Comparison of ENCODE assay signal across 10 mouse cellular contexts in genomic region chr1:194622174-194622573, GRCm38 (mm10). TPM values are rescaled to one million over a fixed set of nuclear protein-coding genes. Genes with fewer than 3 reads are reported as not detected.
DNase-seq lines count a peak whose midpoint lies in the region; ATAC-seq lines count a peak whose summit lies in the region.
"Had no signal": no experiment of that assay in that cellular context is flagged by ENCODE, and none has a peak within 500 bp of the region (broad histone marks: within the 10 kb centered on the region; RNA-seq: fewer than 3 reads in every experiment).

No protein-coding gene starts in this region.

- H3K36me3 ChIP-seq in heart, embryonic 15.5 days = no peaks in the 10 kb centered on the region
- no peaks in the 10 kb centered on the region for H3K36me3 ChIP-seq in embryonic facial prominence, embryonic 13.5 days
- H3K36me3 ChIP-seq in hindbrain, embryonic 12.5 days = no peaks in the 10 kb centered on the region
- no peaks in the 10 kb centered on the region for H3K36me3 ChIP-seq in midbrain, embryonic 13.5 days

- ATAC-seq in heart, embryonic 15.5 days (replicated peaks; ENCODE audit: insufficient number of reproducible peaks, insufficient read depth, low FRiP score, low read depth) = no peak
- no peak for ATAC-seq in embryonic facial prominence, embryonic 13.5 days (ENCODE audit: insufficient number of reproducible peaks, insufficient read depth, low FRiP score, low TSS enrichment, low read depth)
- no peak for ATAC-seq in hindbrain, embryonic 12.5 days (ENCODE audit: low FRiP score)
- ATAC-seq in midbrain, embryonic 13.5 days = no peak
- ATAC-seq: inflammation-experienced regulatory T-cells, adult 6 months had no signal

- no peak for DNase-seq in heart, adult 9 months (ENCODE audit: low spot score in 2 of 2)
- no peak for DNase-seq in spleen, postnatal 36 days (ENCODE audit: low spot score in 2 of 2)
- DNase-seq in embryo, embryonic 9.5 days (ENCODE audit: extremely low spot score) = no peak
- DNase-seq in Muller cell, postnatal 12 days (ENCODE audit: inconsistent ontology term) = no peak

- 0 out of 2 replicates have a peak overlapping the region, but pooled peaks have one; percentile 6 for H3K4me3 ChIP-seq in heart, embryonic 15.5 days
- H3K4me3 ChIP-seq in embryonic facial prominence, embryonic 13.5 days = peak overlapping the region; percentile 83
- H3K4me3 ChIP-seq in hindbrain, embryonic 12.5 days = peak overlapping the region; percentile 90
- peak overlapping the region; percentile 83 for H3K4me3 ChIP-seq in midbrain, embryonic 13.5 days (replicated peaks)

- no peaks in the 10 kb centered on the region for H3K27me3 ChIP-seq in heart, embryonic 15.5 days
- H3K27me3 ChIP-seq in embryonic facial prominence, embryonic 13.5 days = peaks cover 8% of the 10 kb centered on the region; the same call in 1 of the 2 replicates
- no peaks in the 10 kb centered on the region for H3K27me3 ChIP-seq in hindbrain, embryonic 12.5 days
- no peaks in the 10 kb centered on the region for H3K27me3 ChIP-seq in midbrain, embryonic 13.5 days
- H3K27me3 ChIP-seq: CH12.LX had no signal

- H3K9me3 ChIP-seq in heart, embryonic 15.5 days (replicated peaks) = no peaks in the 10 kb centered on the region
- H3K9me3 ChIP-seq in embryonic facial prominence, embryonic 13.5 days = no peaks in the 10 kb centered on the region
- no peaks in the 10 kb centered on the region for H3K9me3 ChIP-seq in hindbrain, embryonic 12.5 days (replicated peaks)
- H3K9me3 ChIP-seq in midbrain, embryonic 13.5 days = no peaks in the 10 kb centered on the region

- 66% methylated on average over 3 of the region's 3 CpGs for WGBS in heart, embryonic 15.5 days
- 57% methylated on average over 3 of the region's 3 CpGs for WGBS in embryonic facial prominence, embryonic 13.5 days
- WGBS in hindbrain, embryonic 12.5 days = 20% methylated on average over 3 of the region's 3 CpGs
- WGBS in midbrain, embryonic 13.5 days = 50% methylated on average over 3 of the region's 3 CpGs

- no peak overlapping the region for H3K9ac ChIP-seq in heart, embryonic 15.5 days
- 0 out of 2 replicates have a peak overlapping the region, but pooled peaks have one; percentile 84 for H3K9ac ChIP-seq in embryonic facial prominence, embryonic 13.5 days
- H3K9ac ChIP-seq in hindbrain, embryonic 12.5 days = peak overlapping the region; percentile 96
- H3K9ac ChIP-seq in midbrain, embryonic 13.5 days (replicated peaks) = peak overlapping the region; percentile 93

- peaks cover 69% of the 10 kb centered on the region for H3K4me1 ChIP-seq in heart, embryonic 15.5 days (replicated peaks)
- peaks cover 68% of the 10 kb centered on the region for H3K4me1 ChIP-seq in embryonic facial prominence, embryonic 13.5 days
- peaks cover 61% of the 10 kb centered on the region for H3K4me1 ChIP-seq in hindbrain, embryonic 12.5 days
- H3K4me1 ChIP-seq in midbrain, embryonic 13.5 days (replicated peaks) = peaks cover 71% of the 10 kb centered on the region

- peak overlapping the region; percentile 89 for H3K4me2 ChIP-seq in heart, embryonic 15.5 days
- peak overlapping the region; percentile 95 for H3K4me2 ChIP-seq in embryonic facial prominence, embryonic 13.5 days
- peak overlapping the region; percentile 70 for H3K4me2 ChIP-seq in hindbrain, embryonic 12.5 days (replicated peaks)
- peak overlapping the region; percentile 67 for H3K4me2 ChIP-seq in midbrain, embryonic 13.5 days (replicated peaks)

- 0 out of 2 replicates have a peak overlapping the region, but pooled peaks have one; percentile 8 for H3K27ac ChIP-seq in heart, embryonic 15.5 days
- no peak overlapping the region for H3K27ac ChIP-seq in embryonic facial prominence, embryonic 13.5 days
- peak overlapping the region; percentile 68 for H3K27ac ChIP-seq in hindbrain, embryonic 12.5 days
- H3K27ac ChIP-seq in midbrain, embryonic 13.5 days = peak overlapping the region; percentile 93

RNA-seq across cellular contexts. Expression of gene Plxna2, which starts 4.2 kb away (rescaled TPM):
- 4.6 and 6.2 TPM in 2 replicates for polyA plus RNA-seq in heart, embryonic 15.5 days (2015; fragmentation: Nextera tagmentation; extraction: Ambion mirVana)
- polyA plus RNA-seq in embryonic facial prominence, embryonic 13.5 days (2015; fragmentation: Nextera tagmentation; extraction: Ambion mirVana) = 10.3 and 10.7 TPM in 2 replicates
- polyA plus RNA-seq in hindbrain, embryonic 12.5 days (2016; fragmentation: Nextera tagmentation; extraction: Ambion mirVana) = 27.9 and 32.3 TPM in 2 replicates
- polyA plus RNA-seq in midbrain, embryonic 13.5 days (2015; fragmentation: Nextera tagmentation; extraction: Ambion mirVana) = 20.4 and 23.3 TPM in 2 replicates

Comparison
In these comparisons a context has a peak if more than half of its experiments do, and no peak if none do; other contexts are left out.
1. H3K4me3 ChIP-seq: peak in every context shown above with its lines; median percentile 90 in hindbrain, embryonic 12.5 days; 83 in embryonic facial prominence, embryonic 13.5 days; 83 in midbrain, embryonic 13.5 days; 6 in heart, embryonic 15.5 days.